Mouse (Mus musculus) hindbrain, embryonic 12.5 days (tissue): ENCODE measurements around the gene Nkx2-4. TPM values are rescaled to one million over a fixed set of nuclear protein-coding genes. Genes with fewer than 3 reads are reported as not detected.

ENCODE experiments used
- ATAC-seq: fragments of 200-750 bp; cut with Nextera tagmentation; 2 replicates; pipeline ENCODE4 v1.8.0; 2017; ENCODE audit warnings: moderate TSS enrichment; ENCODE audit not compliant: low FRiP score
- H3K27ac ChIP-seq: fragments of 300-500 bp; sonication (generic); 2 replicates; pipeline ENCODE4 v1.5.1; 2016; ENCODE audit warnings: mild to moderate bottlenecking
- H3K27me3 ChIP-seq: fragments of 300-500 bp; sonication (generic); 2 replicates; pipeline ENCODE4 v1.6.1; 2016; ENCODE audit warnings: mild to moderate bottlenecking
- H3K36me3 ChIP-seq: fragments of 300-500 bp; sonication (generic); 2 replicates; pipeline ENCODE4 v1.6.1; 2016; ENCODE audit warnings: mild to moderate bottlenecking
- H3K4me1 ChIP-seq: fragments of 300-500 bp; sonication (generic); 2 replicates; pipeline ENCODE4 v1.6.1; 2016
- H3K4me2 ChIP-seq: fragments of 300-500 bp; sonication (generic); replicated peaks from 2 replicates; pipeline ENCODE4 v1.6.1; 2016; ENCODE audit warnings: mild to moderate bottlenecking
- H3K4me3 ChIP-seq: fragments of 300-500 bp; sonication (generic); 2 replicates; pipeline ENCODE4 v1.5.1; 2016; ENCODE audit warnings: mild to moderate bottlenecking
- H3K9ac ChIP-seq: fragments of 300-500 bp; sonication (generic); 2 replicates; pipeline ENCODE4 v1.6.1; 2016; ENCODE audit warnings: mild to moderate bottlenecking, moderate library complexity
- H3K9me3 ChIP-seq: fragments of 300-500 bp; sonication (generic); replicated peaks from 2 replicates; pipeline ENCODE4 v1.6.1; 2016; ENCODE audit warnings: mild to moderate bottlenecking
- WGBS: fragments of 180-500 bp; shearing (Covaris S2); methylation state at CpG from one replicate; pipeline ENCODE4 v1.1.7; 2016; 5-methylcytosine and 5-hydroxymethylcytosine counted together
- polyA plus RNA-seq: library from polyadenylated mRNA; unstranded; fragments of >200 nt; fragmentation: Nextera tagmentation; extraction: Ambion mirVana; gene quantifications from 2 replicates; pipeline ENCODE4 v1.2.1, GENCODE M21; 2016

Gene Nkx2-4
- polyA plus RNA-seq, 1 experiment from 2014 or later, result not detected

DNA sequence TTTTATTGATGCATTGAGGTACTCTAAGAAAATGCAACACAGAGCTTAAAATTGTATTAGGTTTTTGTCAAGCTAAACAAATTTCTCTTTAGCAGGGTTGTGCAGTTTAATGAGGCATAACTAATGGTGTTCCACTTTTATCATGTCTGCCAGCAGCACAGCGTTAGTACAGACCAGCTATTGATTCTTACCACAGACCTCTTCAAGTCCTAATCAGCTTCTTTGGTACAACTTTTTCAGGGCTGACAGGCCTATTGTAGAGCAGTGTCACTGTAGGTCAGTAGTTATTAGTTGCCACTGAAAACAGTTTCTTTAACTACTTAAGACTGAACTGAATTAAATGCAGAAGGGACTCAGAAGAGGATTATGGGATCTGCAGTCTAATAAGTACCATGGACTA lies 16.2 kb downstream of the Nkx2-4 start:
- peaks cover 12% of the 10 kb centered on the region for H3K36me3 ChIP-seq
- no peak overlapping the region for H3K4me2 ChIP-seq
- H3K4me1 ChIP-seq, result 0 out of 2 replicates have a peak, but pooled peaks cover 2% of the 10 kb centered on the region
- H3K9me3 ChIP-seq, result no peaks in the 10 kb centered on the region
- H3K4me3 ChIP-seq, result no peak overlapping the region
- peak; percentile 67; the same call in 1 of the 2 replicates for ATAC-seq
- WGBS, result 35% methylated on average over 1 of the region's 1 CpGs
- H3K27ac ChIP-seq, result no peak overlapping the region
- no peaks in the 10 kb centered on the region for H3K27me3 ChIP-seq
- H3K9ac ChIP-seq, result no peak overlapping the region

DNA sequence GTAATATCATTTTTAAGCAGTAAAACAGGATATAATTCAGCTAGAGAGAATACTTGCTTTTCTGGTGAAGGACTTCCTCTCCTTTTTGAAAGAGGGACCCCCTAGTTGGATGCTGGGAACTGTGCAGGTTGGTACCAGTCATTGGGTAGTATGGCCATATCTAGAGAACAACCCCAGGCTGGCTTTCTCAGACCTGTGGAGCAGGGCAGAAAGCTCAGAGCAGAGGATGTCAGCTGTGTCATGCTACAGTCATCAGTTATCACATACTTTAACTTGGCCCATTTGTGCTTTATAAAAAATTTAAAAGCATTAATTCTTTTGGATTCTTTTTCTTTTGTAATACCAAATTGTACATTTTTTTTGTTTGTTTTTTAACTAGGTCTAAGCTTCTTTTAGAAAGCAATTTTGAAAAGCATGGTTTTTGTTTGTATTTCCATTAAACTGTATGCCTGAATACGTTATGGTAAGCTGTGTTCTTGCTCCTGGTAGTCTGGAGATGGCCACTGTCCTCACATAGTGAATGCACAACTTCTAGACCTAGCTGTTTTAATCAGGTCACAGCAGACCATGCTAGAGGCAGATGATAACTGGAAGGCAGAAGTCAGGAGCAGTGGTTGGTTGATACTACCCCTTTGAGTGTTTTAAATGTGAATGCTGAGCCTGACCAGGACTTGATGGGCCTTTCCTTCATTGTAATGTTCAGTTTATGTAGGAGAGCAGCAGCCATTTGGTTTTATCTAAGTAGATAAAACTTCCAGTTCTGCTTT lies 17.6 kb downstream of the Nkx2-4 start:
- Histone ChIP-seq H3K9me3 (no peaks in the 10 kb centered on the region), H3K4me1 (0 out of 2 replicates have a peak, but pooled peaks cover 2% of the 10 kb centered on the region), H3K4me2 (no peak overlapping the region), H3K4me3 (no peak overlapping the region), H3K9ac (no peak overlapping the region), H3K27me3 (no peaks in the 10 kb centered on the region), H3K27ac (no peak overlapping the region), H3K36me3 (peaks cover 12% of the 10 kb centered on the region)
- ATAC-seq, result no peak
- WGBS, result 90% methylated on average over 1 of the region's 1 CpGs

GRCm38 (mm10) chr2:147053229-147053892 lies 31.9 kb downstream of the Nkx2-4 start:
- no peak for ATAC-seq
- WGBS, result 88% methylated on average over 2 of the region's 2 CpGs
- Histone ChIP-seq H3K4me2 (no peak overlapping the region), H3K36me3 (peaks cover 36% of the 10 kb centered on the region), H3K27ac (no peak overlapping the region), H3K9me3 (no peaks in the 10 kb centered on the region), H3K27me3 (no peaks in the 10 kb centered on the region), H3K4me1 (no peaks in the 10 kb centered on the region), H3K4me3 (no peak overlapping the region), H3K9ac (no peak overlapping the region)

GRCm38 (mm10) chr2:147047051-147047450 lies 38.2 kb downstream of the Nkx2-4 start:
- Histone ChIP-seq H3K36me3 (peaks cover 35% of the 10 kb centered on the region), H3K9me3 (no peaks in the 10 kb centered on the region)

DNA sequence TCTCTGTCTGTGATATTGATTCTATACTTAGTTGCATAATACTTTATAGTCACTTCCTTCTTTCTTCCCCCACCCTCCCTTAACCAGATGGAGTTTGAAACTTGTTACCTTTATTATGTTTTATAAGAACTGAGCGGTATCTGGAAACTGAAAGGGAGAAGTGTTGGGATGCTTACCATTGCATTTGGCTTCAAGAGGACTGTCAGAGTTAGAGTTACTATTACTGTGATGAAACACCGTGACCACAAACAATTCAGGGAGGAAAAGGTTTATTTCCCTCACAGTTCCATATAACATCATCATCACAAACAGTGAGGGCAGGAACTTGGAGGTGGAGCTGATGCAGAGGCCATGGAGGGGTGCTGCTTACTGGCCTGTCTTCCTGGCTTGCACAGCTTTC lies 49.4 kb downstream of the Nkx2-4 start:
- H3K9ac ChIP-seq, result no peak overlapping the region
- 91% methylated on average over 2 of the region's 2 CpGs for WGBS
- no peaks in the 10 kb centered on the region for H3K27me3 ChIP-seq
- no peak overlapping the region for H3K27ac ChIP-seq
- H3K4me3 ChIP-seq, result no peak overlapping the region
- no peaks in the 10 kb centered on the region for H3K9me3 ChIP-seq
- H3K4me1 ChIP-seq, result no peaks in the 10 kb centered on the region
- no peak overlapping the region for H3K4me2 ChIP-seq
- H3K36me3 ChIP-seq, result peaks cover 26% of the 10 kb centered on the region
- no peak for ATAC-seq

More at GRCm38 (mm10) chr2:147047051-147047450, 38.2 kb downstream of the Nkx2-4 start:
- ATAC-seq, result no peak
- no peak overlapping the region for H3K27ac ChIP-seq
- no peaks in the 10 kb centered on the region for H3K4me1 ChIP-seq
- no peak overlapping the region for H3K4me3 ChIP-seq
- WGBS, result 93% methylated on average over 3 of the region's 3 CpGs
- H3K4me2 ChIP-seq, result no peak overlapping the region
- no peak overlapping the region for H3K9ac ChIP-seq
- no peaks in the 10 kb centered on the region for H3K27me3 ChIP-seq

Other genes with a start within 250 kb of the Nkx2-4 start
- 27.6 and 33.2 TPM in 2 replicates for gene Kiz, start 229.6 kb downstream of the Nkx2-4 start, polyA plus RNA-seq
- 88.3 and 93.7 TPM in 2 replicates for gene Xrn2, start 72.4 kb downstream of the Nkx2-4 start, polyA plus RNA-seq
- gene Nkx2-2, start 108.8 kb upstream of the Nkx2-4 start, polyA plus RNA-seq, result 2.9 and 3.6 TPM in 2 replicates